Comparison of ENCODE assay signal across 10 mouse cellular contexts in genomic region chr7:29511598-29512275, GRCm38 (mm10). TPM values are rescaled to one million over a fixed set of nuclear protein-coding genes. Genes with fewer than 3 reads are reported as not detected.
DNase-seq lines count a peak whose midpoint lies in the region; ATAC-seq and TF ChIP-seq lines count a peak whose summit lies in the region.
"Had no signal": no experiment of that assay in that cellular context is flagged by ENCODE, and none has a peak within 500 bp of the region (broad histone marks: within the 10 kb centered on the region; RNA-seq: fewer than 3 reads in every experiment).

No protein-coding gene starts in this region.

- TF ChIP-seq EP300 in lung, postnatal 0 days (IDR thresholded peaks at IDR 0.05): no peak

- peak; percentile 82 for ATAC-seq in lung, postnatal 0 days
- ATAC-seq: activated CD4-positive, CD25-positive, alpha-beta regulatory T cell, adult 4 months had no signal

- WGBS in embryonic facial prominence, embryonic 10.5 days: 70% methylated on average over 9 of the region's 9 CpGs
- 41% methylated on average over 9 of the region's 9 CpGs for WGBS in lung, postnatal 0 days

- no peaks in the 10 kb centered on the region for H3K36me3 ChIP-seq in embryonic facial prominence, embryonic 10.5 days (replicated peaks)
- no peaks in the 10 kb centered on the region for H3K36me3 ChIP-seq in lung, postnatal 0 days (ENCODE audit: insufficient read depth, low read length)
- H3K36me3 ChIP-seq: hindbrain, embryonic 15.5 days had no signal

- TF ChIP-seq CTCF in lung, postnatal 0 days (IDR thresholded peaks at IDR 0.05): no peak

- DNase-seq in left cerebral cortex, postnatal 14 days (ENCODE audit: low spot score in 2 of 2): peak; percentile 30 to 76
- no peak for DNase-seq in left cerebral cortex, postnatal 10 days (ENCODE audit: extremely low spot score in 1 of 2, low spot score in 2 of 2)
- peak; percentile 75 for DNase-seq in NIH3T3 (ENCODE audit: low read depth)
- no peak for DNase-seq in embryonic facial prominence, embryonic 10.5 days (ENCODE audit: low spot score)
- peak; percentile 73 for DNase-seq in lung, postnatal 0 days (ENCODE audit: low spot score)
- no peak for DNase-seq in thymus, postnatal 4 days
- DNase-seq in thymus, postnatal 14 days: no peak

- intact Hi-C loops in left cerebral cortex, postnatal 14 days (cut with DNase I): no loop called here
- intact Hi-C loops in left cerebral cortex, postnatal 10 days (cut with DNase I): no loop called here

- H3K27me3 ChIP-seq in embryonic facial prominence, embryonic 10.5 days (replicated peaks; ENCODE audit: low read depth, poor library complexity, severe bottlenecking): no peaks in the 10 kb centered on the region
- no peaks in the 10 kb centered on the region for H3K27me3 ChIP-seq in lung, postnatal 0 days (replicated peaks; ENCODE audit: insufficient read depth, low read length)
- H3K27me3 ChIP-seq: hindbrain, embryonic 15.5 days had no signal

- H3K4me1 ChIP-seq in embryonic facial prominence, embryonic 10.5 days: peaks cover 64% of the 10 kb centered on the region
- H3K4me1 ChIP-seq in lung, postnatal 0 days (ENCODE audit: insufficient read depth, low read depth, low read length): peaks cover 36% of the 10 kb centered on the region

- no peak overlapping the region for H3K4me2 ChIP-seq in lung, postnatal 0 days (replicated peaks; ENCODE audit: low read depth, low read length)
- H3K4me2 ChIP-seq: hindbrain, embryonic 15.5 days had no signal

- peak overlapping the region; percentile 60 for H3K27ac ChIP-seq in embryonic facial prominence, embryonic 10.5 days (replicated peaks)
- H3K27ac ChIP-seq in lung, postnatal 0 days (ENCODE audit: low read length): peak overlapping the region; percentile 72
- H3K27ac ChIP-seq: hindbrain, embryonic 15.5 days; macrophage had no signal

- H3K9me3 ChIP-seq in embryonic facial prominence, embryonic 10.5 days: no peaks in the 10 kb centered on the region
- H3K9me3 ChIP-seq in lung, postnatal 0 days (ENCODE audit: low read length): no peaks in the 10 kb centered on the region
- H3K9me3 ChIP-seq: hindbrain, embryonic 15.5 days had no signal

- no peak overlapping the region for H3K4me3 ChIP-seq in embryonic facial prominence, embryonic 10.5 days
- H3K4me3 ChIP-seq in lung, postnatal 0 days (ENCODE audit: low read depth, low read length): no peak overlapping the region
- H3K4me3 ChIP-seq: hindbrain, embryonic 15.5 days had no signal

- H3K9ac ChIP-seq in lung, postnatal 0 days (replicated peaks; ENCODE audit: low read depth): no peak overlapping the region
- H3K9ac ChIP-seq: hindbrain, embryonic 15.5 days had no signal

RNA-seq across cellular contexts. Expression of gene Sipa1l3, which starts 6.7 kb away (rescaled TPM):
- 10 to 100 TPM; 50.1 to 54.8 TPM for total RNA-seq in left cerebral cortex, postnatal 14 days (2021)
- total RNA-seq in left cerebral cortex, postnatal 10 days (2021): 10 to 100 TPM; 50.4 to 53.7 TPM
- 9.2 and 10.5 TPM in 2 replicates for polyA plus RNA-seq in embryonic facial prominence, embryonic 10.5 days (2016; fragmentation: Nextera tagmentation; extraction: Ambion mirVana)
- 17.7 and 18.5 TPM in 2 replicates for polyA plus RNA-seq in lung, postnatal 0 days (2015; fragmentation: Nextera tagmentation; extraction: Ambion mirVana)

Comparison
In these comparisons a context has a peak if more than half of its experiments do, and no peak if none do; other contexts are left out.
1. DNase-seq: peak in left cerebral cortex, postnatal 14 days (2 of 2), NIH3T3 (single experiment) and lung, postnatal 0 days (single experiment); none in left cerebral cortex, postnatal 10 days (0 of 2), embryonic facial prominence, embryonic 10.5 days (single experiment), thymus, postnatal 4 days (single experiment) and thymus, postnatal 14 days (single experiment).